Mouse (Mus musculus) bone marrow, adult 2 months (tissue): ENCODE data around the gene Acta1.

Source experiments
- CTCF ChIP-seq: fragments of 200-500 bp; IDR thresholded peaks from 2 replicates; pipeline ENCODE4 v1.5.1; 2011; ENCODE audit warnings: low read length, control low read depth; ENCODE audit not compliant: control insufficient read depth, insufficient read depth
- POLR2A ChIP-seq: fragments of 200-500 bp; IDR thresholded peaks from 2 replicates; pipeline ENCODE4 v1.6.1; 2011; ENCODE audit warnings: low read depth, mild to moderate bottlenecking, control low read depth, low read length, borderline replicate concordance; ENCODE audit not compliant: control insufficient read depth

GRCm38 (mm10) chr8:123847546-123847945, 47.0 kb downstream of the Acta1 start:
- TF ChIP-seq CTCF (no peak), POLR2A (no peak)
